Mouse (Mus musculus): ENCODE results near the gene Dctn3. TPM values are rescaled to one million over a fixed set of nuclear protein-coding genes. Genes with fewer than 3 reads are reported as not detected.

Dctn3 gene
- total and polyA plus RNA-seq, 3 experiments, result 57.7 to 64.6 TPM; not detected in 1

- H3K9ac ChIP-seq (ENCODE audit: control insufficient read depth, low read depth, low read length, poor library complexity, severe bottlenecking), result no peak overlapping the region
- no peak for DNase-seq (ENCODE audit: low read depth, low spot score)
- no peaks in the 10 kb centered on the region for H3K27me3 ChIP-seq (ENCODE audit: control insufficient read depth in 1 of 2, insufficient read depth in 2 of 2, low read length in 2 of 2)
- H3K9me3 ChIP-seq (replicated peaks; ENCODE audit: insufficient read depth, low read length), result no peaks in the 10 kb centered on the region
- TF ChIP-seq CHD2 (IDR thresholded peaks at IDR 0.05; ENCODE audit: low read length) (no peak), GABPA (IDR thresholded peaks at IDR 0.05; ENCODE audit: low read depth, low read length) (no peak), TCF12 (IDR thresholded peaks at IDR 0.05; ENCODE audit: low read depth, low read length) (no peak), HCFC1 (IDR thresholded peaks at IDR 0.05; ENCODE audit: low read depth, low read length) (no peak)
- peaks cover 0 to 5% of the 10 kb centered on the region in 2 experiments; a peak in 1 of 4 replicates for H3K4me1 ChIP-seq (ENCODE audit: control insufficient read depth in 1 of 2, insufficient read depth in 2 of 2, low read length in 2 of 2)
- peaks cover 0 to 5% of the 10 kb centered on the region in 2 experiments; a peak in 2 of 4 replicates for H3K36me3 ChIP-seq (ENCODE audit: control insufficient read depth in 1 of 2, insufficient read depth in 2 of 2, low read length in 2 of 2)
- H3K79me2 ChIP-seq (ENCODE audit: control insufficient read depth, insufficient read depth, low read length, poor library complexity), result peaks cover 7% of the 10 kb centered on the region
- H3K27ac ChIP-seq (ENCODE audit: control insufficient read depth, low read depth, low read length), result no peak overlapping the region
- no peak overlapping the region for H3K4me3 ChIP-seq (ENCODE audit: control insufficient read depth in 1 of 2, insufficient read depth in 1 of 2, low read depth in 2 of 2, low read length in 2 of 2)
Observed at GRCm38 (mm10) chr4:41745021-41745420, 22.1 kb upstream of the Dctn3 start.

GRCm38 (mm10) chr4:41744131-41744530 is 21.2 kb upstream of the Dctn3 start:
- no peak overlapping the region for H3K4me3 ChIP-seq (ENCODE audit: control insufficient read depth in 1 of 2, insufficient read depth in 1 of 2, low read depth in 2 of 2, low read length in 2 of 2)
- H3K9ac ChIP-seq (ENCODE audit: control insufficient read depth, low read depth, low read length, poor library complexity, severe bottlenecking), result no peak overlapping the region
- H3K4me1 ChIP-seq (ENCODE audit: control insufficient read depth in 1 of 2, insufficient read depth in 2 of 2, low read length in 2 of 2), result peaks cover 0 to 14% of the 10 kb centered on the region in 2 experiments; a peak in 3 of 4 replicates
- TF ChIP-seq ETS1 (IDR thresholded peaks at IDR 0.05; ENCODE audit: low read depth, low read length) (no peak), HCFC1 (IDR thresholded peaks at IDR 0.05; ENCODE audit: low read depth, low read length) (no peak), MXI1 (IDR thresholded peaks at IDR 0.05; ENCODE audit: low read depth, low read length) (no peak), CHD1 (IDR thresholded peaks at IDR 0.05; ENCODE audit: low read depth, low read length) (no peak), SIN3A (IDR thresholded peaks at IDR 0.05; ENCODE audit: low read length) (no peak), ZNF384 (IDR thresholded peaks at IDR 0.05; ENCODE audit: low read depth, low read length) (no peak), NRF1 (IDR thresholded peaks at IDR 0.05; ENCODE audit: insufficient read depth, low read depth, low read length, poor library complexity, severe bottlenecking) (no peak), GATA1 (IDR thresholded peaks at IDR 0.05; ENCODE audit: low read depth, low read length) (no peak), RCOR1 (IDR thresholded peaks at IDR 0.05; ENCODE audit: low read depth, low read length) (no peak), USF2 (IDR thresholded peaks at IDR 0.05; ENCODE audit: borderline replicate concordance in 1 of 2, insufficient read depth in 1 of 2, low read depth in 1 of 2, low read length in 2 of 2) (no peak), NELFE (IDR thresholded peaks at IDR 0.05; ENCODE audit: low read depth, low read length) (no peak), POLR2AphosphoS5 (IDR thresholded peaks at IDR 0.05; ENCODE audit: borderline replicate concordance, low read depth, low read length) (no peak), CHD2 (IDR thresholded peaks at IDR 0.05; ENCODE audit: low read length) (no peak), ELF1 (IDR thresholded peaks at IDR 0.05; ENCODE audit: low read depth, low read length) (no peak), ZC3H11A (IDR thresholded peaks at IDR 0.05; ENCODE audit: low read depth, low read length) (no peak), BHLHE40 (IDR thresholded peaks at IDR 0.05; ENCODE audit: borderline replicate concordance, low read depth, low read length) (no peak), POLR2AphosphoS2 (IDR thresholded peaks at IDR 0.05; ENCODE audit: low read length) (no peak), CTCF (IDR thresholded peaks at IDR 0.05 in 2 of 3, conservative IDR thresholded peaks at IDR 0.05 in 1 of 3; ENCODE audit: control insufficient read depth in 1 of 3, insufficient read depth in 1 of 3, low read depth in 2 of 3, low read length in 3 of 3, poor library complexity in 1 of 3, severe bottlenecking in 1 of 3) (no peak)
- H3K27me3 ChIP-seq (ENCODE audit: control insufficient read depth in 1 of 2, insufficient read depth in 2 of 2, low read length in 2 of 2), result no peaks in the 10 kb centered on the region
- H3K9me3 ChIP-seq (replicated peaks; ENCODE audit: insufficient read depth, low read length), result no peaks in the 10 kb centered on the region
- peaks cover 0 to 14% of the 10 kb centered on the region in 2 experiments; a peak in 2 of 4 replicates for H3K36me3 ChIP-seq (ENCODE audit: control insufficient read depth in 1 of 2, insufficient read depth in 2 of 2, low read length in 2 of 2)
- peaks cover 14% of the 10 kb centered on the region for H3K79me2 ChIP-seq (ENCODE audit: control insufficient read depth, insufficient read depth, low read length, poor library complexity)
- H3K27ac ChIP-seq (ENCODE audit: control insufficient read depth, low read depth, low read length), result no peak overlapping the region
- DNase-seq (ENCODE audit: low read depth, low spot score), result no peak
